Mouse (Mus musculus): ENCODE measurements around the gene Egfem1. TPM values are rescaled to one million over a fixed set of nuclear protein-coding genes. Genes with fewer than 3 reads are reported as not detected.

Gene Egfem1
- total RNA-seq, 2 experiments from 2014 or later, result 40.9 to 43.8 TPM

- no peak overlapping the region for H3K4me3 ChIP-seq
- H3K27ac ChIP-seq, result peak overlapping the region; percentile 59; the same call in 1 of the 2 replicates
- peak in 1 of 2 experiments; percentile 25 for DNase-seq (ENCODE audit: low spot score in 2 of 2)
- TF ChIP-seq CTCF (conservative IDR thresholded peaks at IDR 0.05), result no peak
These were observed 362.8 kb downstream of the Egfem1 start for GRCm38 (mm10) chr3:29444661-29445060.

- TF ChIP-seq CTCF (conservative IDR thresholded peaks at IDR 0.05), result no peak
These were observed 364.3 kb downstream of the Egfem1 start for GRCm38 (mm10) chr3:29446081-29446480.

GRCm38 (mm10) chr3:29448829-29449406 lies 367.1 kb downstream of the Egfem1 start:
- peak overlapping the region; percentile 57 for H3K27ac ChIP-seq

More at GRCm38 (mm10) chr3:29446081-29446480, 364.3 kb downstream of the Egfem1 start:
- DNase-seq (ENCODE audit: low spot score in 2 of 2), result no peak
- H3K27ac ChIP-seq, result peak overlapping the region; percentile 74
- no peak overlapping the region for H3K4me3 ChIP-seq

GRCm38 (mm10) chr3:29498211-29498610 lies 416.4 kb downstream of the Egfem1 start:
- DNase-seq (ENCODE audit: low spot score in 2 of 2), result peak; percentile 48 to 57
- no peak for TF ChIP-seq CTCF (conservative IDR thresholded peaks at IDR 0.05)
- H3K27ac ChIP-seq, result peak overlapping the region; percentile 93
- no peak overlapping the region for H3K4me3 ChIP-seq

More at GRCm38 (mm10) chr3:29448829-29449406, 367.1 kb downstream of the Egfem1 start:
- no peak for TF ChIP-seq CTCF (conservative IDR thresholded peaks at IDR 0.05)
- H3K4me3 ChIP-seq, result no peak overlapping the region
- no peak for DNase-seq (ENCODE audit: low spot score in 2 of 2)

GRCm38 (mm10) chr3:29499188-29499587 lies 417.4 kb downstream of the Egfem1 start:
- Histone ChIP-seq H3K27ac (peak overlapping the region; percentile 93), H3K4me3 (no peak overlapping the region)
- DNase-seq (ENCODE audit: low spot score in 2 of 2), result no peak
- TF ChIP-seq CTCF (conservative IDR thresholded peaks at IDR 0.05), result no peak

- peak overlapping the region; percentile 65 for H3K27ac ChIP-seq
- TF ChIP-seq CTCF (conservative IDR thresholded peaks at IDR 0.05), result no peak
- DNase-seq (ENCODE audit: low spot score in 2 of 2), result peak in 1 of 2 experiments; percentile 22
- no peak overlapping the region for H3K4me3 ChIP-seq
These were observed 443.6 kb downstream of the Egfem1 start for GRCm38 (mm10) chr3:29525298-29525962.

- no peak overlapping the region for H3K4me3 ChIP-seq
- H3K27ac ChIP-seq, result peak overlapping the region; percentile 65; the same call in 1 of the 2 replicates
- TF ChIP-seq CTCF (conservative IDR thresholded peaks at IDR 0.05), result no peak
- DNase-seq (ENCODE audit: low spot score in 2 of 2), result no peak
These were observed 444.1 kb downstream of the Egfem1 start for GRCm38 (mm10) chr3:29525963-29526301.

- Histone ChIP-seq H3K27ac (peak overlapping the region; percentile 59; the same call in 1 of the 2 replicates), H3K4me3 (no peak overlapping the region)
- no peak for TF ChIP-seq CTCF (conservative IDR thresholded peaks at IDR 0.05)
- DNase-seq (ENCODE audit: low spot score in 2 of 2), result no peak
These were observed 457.4 kb downstream of the Egfem1 start for GRCm38 (mm10) chr3:29539211-29539610.

- TF ChIP-seq CTCF (conservative IDR thresholded peaks at IDR 0.05), result no peak
- no peak overlapping the region for H3K4me3 ChIP-seq
- H3K27ac ChIP-seq, result peak overlapping the region; percentile 59
- peak; percentile 8 to 31 for DNase-seq (ENCODE audit: low spot score in 2 of 2)
These were observed 458.1 kb downstream of the Egfem1 start for GRCm38 (mm10) chr3:29539902-29540301.

GRCm38 (mm10) chr3:29541477-29542079 lies 459.8 kb downstream of the Egfem1 start:
- Histone ChIP-seq H3K4me3 (no peak overlapping the region), H3K27ac (no peak overlapping the region)
- no peak for DNase-seq (ENCODE audit: low spot score in 2 of 2)
- TF ChIP-seq CTCF (conservative IDR thresholded peaks at IDR 0.05), result no peak

GRCm38 (mm10) chr3:29544056-29544455 lies 462.2 kb downstream of the Egfem1 start:
- no peak overlapping the region for H3K27ac ChIP-seq
- no peak for DNase-seq (ENCODE audit: low spot score in 2 of 2)
- no peak for TF ChIP-seq CTCF (conservative IDR thresholded peaks at IDR 0.05)

GRCm38 (mm10) chr3:29563171-29563570 lies 481.3 kb downstream of the Egfem1 start:
- Histone ChIP-seq H3K4me3 (no peak overlapping the region), H3K27ac (no peak overlapping the region)
- no peak for DNase-seq (ENCODE audit: low spot score in 2 of 2)
- no peak for TF ChIP-seq CTCF (conservative IDR thresholded peaks at IDR 0.05)

More at GRCm38 (mm10) chr3:29544056-29544455, 462.2 kb downstream of the Egfem1 start:
- H3K4me3 ChIP-seq, result no peak overlapping the region

All from layer of hippocampus, adult 2 months (tissue).